Mouse (Mus musculus): ENCODE measurements around the gene Dtnb. TPM values are rescaled to one million over a fixed set of nuclear protein-coding genes. Genes with fewer than 3 reads are reported as not detected.

The Dtnb gene
- polyA plus RNA-seq, 1 experiment from 2014 or later, result 12.8 TPM

DNA sequence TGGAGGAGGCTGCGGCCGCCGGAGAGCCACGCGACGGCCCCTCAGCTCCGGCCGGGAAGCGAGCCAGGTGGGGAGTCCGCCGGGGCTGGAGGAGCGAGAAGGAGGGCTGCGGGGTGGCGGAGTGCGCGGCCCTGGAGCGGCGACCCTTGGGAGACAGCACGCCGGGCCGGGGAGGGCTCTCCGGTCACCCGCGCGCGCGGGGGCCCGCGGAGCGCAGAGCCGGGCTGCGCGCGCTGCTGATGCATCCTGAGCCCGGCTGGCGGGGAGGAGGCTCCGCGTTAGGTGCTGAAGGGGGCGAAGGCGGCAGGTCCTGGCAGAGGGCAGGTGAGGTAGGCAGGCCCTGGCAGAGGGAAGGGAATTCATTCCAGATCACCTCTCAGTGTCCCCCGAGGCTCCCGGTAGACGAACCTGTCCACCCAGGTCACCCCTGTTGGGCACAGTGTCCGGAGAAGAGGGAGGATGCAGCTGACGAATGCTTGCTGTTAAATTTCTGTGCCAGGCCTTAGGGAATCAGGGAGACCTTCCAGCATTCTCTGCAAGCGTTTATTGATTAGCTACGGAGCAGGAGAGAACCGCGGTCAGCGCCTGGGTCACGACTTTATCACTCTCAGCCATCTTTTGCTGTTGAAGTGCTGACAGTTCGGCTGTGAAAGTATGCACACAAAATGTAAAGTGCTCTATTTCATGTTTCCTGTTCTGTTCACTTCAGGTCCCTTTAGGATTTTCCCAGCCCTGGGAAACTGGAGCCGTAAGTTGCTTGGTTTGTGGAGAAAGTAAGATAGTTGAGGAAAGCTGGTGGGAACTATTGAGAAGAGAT is 608 bp downstream of the Dtnb start:
- H3K9me3 ChIP-seq (replicated peaks), result no peaks in the 10 kb centered on the region
- ATAC-seq (replicated peaks; ENCODE audit: insufficient number of reproducible peaks, insufficient read depth, low FRiP score, low read depth), result peak; percentile 79

DNA sequence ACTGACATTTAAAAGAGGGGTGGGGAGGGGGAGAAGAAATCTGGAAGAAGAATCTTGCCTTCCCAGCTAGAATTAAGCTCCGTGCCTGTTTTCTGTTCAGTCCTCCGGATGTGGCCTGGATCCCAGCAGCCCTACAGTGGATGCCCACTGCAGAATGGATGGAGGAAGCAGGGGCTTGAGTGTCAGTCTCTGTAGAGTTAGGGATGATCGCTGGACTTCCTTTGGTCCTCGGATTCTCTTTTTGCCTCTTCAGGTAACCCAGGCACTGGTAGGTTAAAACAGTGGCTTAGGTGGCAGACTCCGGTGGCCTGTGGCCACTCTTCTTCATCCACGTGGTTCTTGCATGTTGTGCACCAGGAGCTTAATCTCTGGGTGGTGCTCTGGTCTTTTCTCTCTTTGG is 1.2 kb downstream of the Dtnb start:
- ATAC-seq (replicated peaks; ENCODE audit: insufficient number of reproducible peaks, insufficient read depth, low FRiP score, low read depth), result no peak
- no peaks in the 10 kb centered on the region for H3K27me3 ChIP-seq
- peak overlapping the region; percentile 87; the same call in 1 of the 2 replicates for H3K9ac ChIP-seq
- WGBS, result 38% methylated on average over 6 of the region's 6 CpGs
- peak overlapping the region; percentile 91 for H3K4me2 ChIP-seq
- peak overlapping the region; percentile 86 for H3K4me3 ChIP-seq
- H3K27ac ChIP-seq, result no peak overlapping the region
- H3K4me1 ChIP-seq (replicated peaks), result peaks cover 26% of the 10 kb centered on the region
- no peaks in the 10 kb centered on the region for H3K9me3 ChIP-seq (replicated peaks)
- no peaks in the 10 kb centered on the region for H3K36me3 ChIP-seq

More for the DNA sequence above, 608 bp downstream of the Dtnb start:
- Histone ChIP-seq H3K27me3 (no peaks in the 10 kb centered on the region), H3K9ac (peak overlapping the region; percentile 87), H3K4me3 (peak overlapping the region; percentile 86), H3K4me1 (replicated peaks) (peaks cover 28% of the 10 kb centered on the region), H3K36me3 (no peaks in the 10 kb centered on the region), H3K27ac (peak overlapping the region; percentile 85), H3K4me2 (peak overlapping the region; percentile 91)
- 1% methylated on average over 46 of the region's 53 CpGs for WGBS

DNA sequence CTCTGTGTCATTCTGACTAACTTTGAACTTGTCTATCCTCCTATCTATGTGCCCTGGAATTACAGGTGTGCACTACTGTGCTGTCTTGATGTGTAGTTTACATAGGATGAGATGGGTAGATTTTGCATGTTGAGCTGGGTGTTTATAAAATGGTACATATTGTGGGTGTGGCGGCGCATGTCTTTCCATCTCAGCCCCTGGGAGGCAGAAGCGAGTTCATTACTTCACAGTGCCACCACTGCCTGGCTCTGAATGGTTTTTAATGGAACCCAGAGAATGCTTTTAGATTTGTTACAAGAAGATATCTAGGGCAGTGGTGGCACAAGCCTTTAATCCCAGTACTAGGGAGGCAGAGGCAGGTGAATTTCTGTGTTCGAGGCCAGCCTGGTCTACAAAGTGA is 2.5 kb downstream of the Dtnb start:
- Histone ChIP-seq H3K36me3 (no peaks in the 10 kb centered on the region), H3K4me2 (no peak overlapping the region), H3K4me1 (replicated peaks) (peaks cover 20% of the 10 kb centered on the region), H3K9me3 (replicated peaks) (no peaks in the 10 kb centered on the region), H3K27ac (no peak overlapping the region), H3K9ac (no peak overlapping the region), H3K4me3 (no peak overlapping the region), H3K27me3 (no peaks in the 10 kb centered on the region)
- ATAC-seq (replicated peaks; ENCODE audit: insufficient number of reproducible peaks, insufficient read depth, low FRiP score, low read depth), result no peak
- WGBS, result 91% methylated on average over 4 of the region's 4 CpGs

DNA sequence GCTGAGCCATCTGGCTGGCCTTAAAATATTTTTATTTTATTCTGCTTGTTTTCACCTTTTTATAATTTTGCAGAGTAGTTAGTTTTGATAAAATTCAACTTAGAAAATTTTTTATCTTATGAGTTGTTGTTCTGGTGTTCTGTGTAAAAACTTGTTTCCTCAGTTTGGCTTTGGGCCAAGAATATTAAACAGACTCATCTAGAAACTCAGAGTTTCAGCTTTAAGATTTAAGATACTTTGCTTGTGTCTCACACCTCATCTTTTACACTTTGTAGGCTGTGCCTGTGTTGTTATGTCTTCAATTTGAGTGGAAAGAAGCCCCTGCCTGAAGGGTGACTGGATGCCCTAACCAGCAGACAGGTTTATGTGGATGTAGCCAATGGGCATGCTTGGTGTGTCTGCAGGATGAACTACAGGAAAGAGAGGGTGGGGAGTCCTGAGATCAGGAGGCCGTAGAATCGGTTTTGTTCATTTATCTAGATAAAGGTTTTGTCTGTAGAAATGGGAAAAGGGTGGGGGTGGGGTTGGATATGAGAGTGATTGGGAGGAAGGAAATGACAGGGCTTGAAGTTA is 7.9 kb downstream of the Dtnb start:
- WGBS, result 55% methylated on average over 2 of the region's 2 CpGs
- H3K36me3 ChIP-seq, result no peaks in the 10 kb centered on the region
- no peaks in the 10 kb centered on the region for H3K9me3 ChIP-seq (replicated peaks)
- H3K27me3 ChIP-seq, result no peaks in the 10 kb centered on the region
- ATAC-seq (replicated peaks; ENCODE audit: insufficient number of reproducible peaks, insufficient read depth, low FRiP score, low read depth), result no peak
- H3K9ac ChIP-seq, result no peak overlapping the region
- no peak overlapping the region for H3K4me2 ChIP-seq
- H3K4me3 ChIP-seq, result no peak overlapping the region
- no peaks in the 10 kb centered on the region for H3K4me1 ChIP-seq (replicated peaks)
- no peak overlapping the region for H3K27ac ChIP-seq

DNA sequence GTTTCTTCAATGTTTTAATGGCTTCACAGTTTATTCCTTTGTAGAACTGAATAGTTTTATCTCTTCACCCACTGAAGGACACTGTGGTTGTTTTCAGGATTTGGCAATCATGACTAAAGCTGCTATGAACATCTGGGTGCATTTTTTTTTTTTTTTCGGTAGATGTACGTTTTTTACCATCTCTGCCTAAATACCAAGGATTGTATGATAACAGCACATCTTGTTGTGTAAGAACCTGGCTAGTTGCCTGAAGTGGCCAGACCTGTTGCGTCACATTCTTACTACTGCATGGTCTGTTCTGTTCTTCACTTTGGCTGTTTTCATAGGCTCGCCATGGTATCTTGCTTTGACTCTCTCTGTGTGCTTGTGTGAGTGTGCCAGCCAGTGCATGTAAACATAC is 10.4 kb downstream of the Dtnb start:
- Histone ChIP-seq H3K27me3 (no peaks in the 10 kb centered on the region), H3K4me1 (replicated peaks) (0 out of 2 replicates have a peak, but pooled peaks cover 3% of the 10 kb centered on the region), H3K9ac (no peak overlapping the region), H3K4me3 (no peak overlapping the region), H3K27ac (no peak overlapping the region), H3K9me3 (replicated peaks) (no peaks in the 10 kb centered on the region), H3K36me3 (no peaks in the 10 kb centered on the region), H3K4me2 (no peak overlapping the region)
- WGBS, result 74% methylated on average over 4 of the region's 4 CpGs
- no peak for ATAC-seq (replicated peaks; ENCODE audit: insufficient number of reproducible peaks, insufficient read depth, low FRiP score, low read depth)

DNA sequence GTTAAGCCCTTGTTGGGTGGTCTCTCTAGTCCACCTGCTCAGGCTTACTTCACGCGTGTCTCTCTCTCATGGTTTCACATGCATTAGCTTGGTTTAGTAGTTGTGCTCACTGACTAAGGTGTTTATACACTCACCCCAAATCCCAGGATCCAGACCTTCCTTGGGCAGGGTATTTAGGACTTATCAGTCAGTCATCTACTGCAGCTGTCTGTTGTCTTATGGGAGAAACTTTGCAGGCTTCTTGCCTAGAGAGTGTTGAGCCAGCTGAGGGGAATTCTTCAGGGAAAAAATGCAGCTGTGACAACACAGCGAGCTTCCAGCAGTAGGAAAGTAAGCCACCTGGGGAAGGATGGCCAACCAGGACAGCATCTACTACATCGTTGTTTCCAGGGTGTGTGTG is 13.3 kb downstream of the Dtnb start:
- Histone ChIP-seq H3K27me3 (no peaks in the 10 kb centered on the region), H3K36me3 (no peaks in the 10 kb centered on the region), H3K4me1 (replicated peaks) (0 out of 2 replicates have a peak, but pooled peaks cover 3% of the 10 kb centered on the region), H3K9me3 (replicated peaks) (no peaks in the 10 kb centered on the region), H3K4me2 (no peak overlapping the region), H3K27ac (no peak overlapping the region), H3K4me3 (no peak overlapping the region), H3K9ac (no peak overlapping the region)
- no peak for ATAC-seq (replicated peaks; ENCODE audit: insufficient number of reproducible peaks, insufficient read depth, low FRiP score, low read depth)
- WGBS, result 56% methylated on average over 4 of the region's 4 CpGs

DNA sequence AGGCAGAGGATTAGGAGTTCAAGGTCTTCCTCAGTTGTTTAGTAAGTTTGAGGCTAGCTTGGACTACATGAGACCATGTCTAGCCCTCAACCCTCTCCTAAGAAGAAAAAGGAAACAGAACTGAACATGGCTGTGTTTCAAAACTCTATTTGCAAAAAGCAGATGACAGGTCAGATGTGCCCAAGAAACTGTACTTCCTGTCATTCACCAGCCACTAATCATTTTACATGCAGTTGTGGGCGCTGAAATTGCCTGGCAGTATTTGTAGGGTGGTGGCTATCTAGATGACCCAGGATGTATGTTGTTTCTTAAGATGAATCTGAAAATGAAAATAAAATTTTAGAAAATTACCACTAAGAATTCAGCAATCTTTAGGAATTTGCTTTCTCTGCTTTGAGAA is 14.8 kb downstream of the Dtnb start:
- Histone ChIP-seq H3K27ac (no peak overlapping the region), H3K27me3 (no peaks in the 10 kb centered on the region), H3K36me3 (no peaks in the 10 kb centered on the region), H3K4me2 (no peak overlapping the region), H3K4me1 (replicated peaks) (0 out of 2 replicates have a peak, but pooled peaks cover 3% of the 10 kb centered on the region), H3K9ac (no peak overlapping the region), H3K4me3 (no peak overlapping the region), H3K9me3 (replicated peaks) (no peaks in the 10 kb centered on the region)
- 73% methylated on average over 1 of the region's 1 CpGs for WGBS
- no peak for ATAC-seq (replicated peaks; ENCODE audit: insufficient number of reproducible peaks, insufficient read depth, low FRiP score, low read depth)

DNA sequence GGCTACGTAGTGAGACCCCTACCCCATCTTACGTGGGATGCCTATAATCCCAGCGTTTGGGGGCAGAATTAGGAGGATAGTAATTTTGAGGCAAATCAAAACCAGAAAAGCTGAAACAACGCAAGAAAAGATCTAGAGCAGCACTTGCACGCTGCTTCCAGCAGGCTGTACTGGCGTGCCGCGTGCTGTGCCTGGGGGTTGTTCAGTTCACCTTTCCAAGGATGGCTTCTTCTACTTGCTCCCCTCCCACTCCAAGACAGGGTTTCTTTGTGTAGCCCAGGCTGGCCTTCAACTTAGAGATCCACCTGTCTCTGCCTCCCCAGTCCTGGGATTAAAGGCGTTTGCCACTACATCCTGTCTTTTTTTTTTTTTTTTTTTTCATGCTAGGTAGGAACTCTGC is 17.9 kb downstream of the Dtnb start:
- H3K4me3 ChIP-seq, result no peak overlapping the region
- ATAC-seq (replicated peaks; ENCODE audit: insufficient number of reproducible peaks, insufficient read depth, low FRiP score, low read depth), result no peak
- no peak overlapping the region for H3K4me2 ChIP-seq
- H3K4me1 ChIP-seq (replicated peaks), result 0 out of 2 replicates have a peak, but pooled peaks cover 3% of the 10 kb centered on the region
- H3K9me3 ChIP-seq (replicated peaks), result no peaks in the 10 kb centered on the region
- WGBS, result 93% methylated on average over 9 of the region's 9 CpGs
- no peak overlapping the region for H3K9ac ChIP-seq
- no peak overlapping the region for H3K27ac ChIP-seq
- no peaks in the 10 kb centered on the region for H3K27me3 ChIP-seq
- H3K36me3 ChIP-seq, result no peaks in the 10 kb centered on the region

DNA sequence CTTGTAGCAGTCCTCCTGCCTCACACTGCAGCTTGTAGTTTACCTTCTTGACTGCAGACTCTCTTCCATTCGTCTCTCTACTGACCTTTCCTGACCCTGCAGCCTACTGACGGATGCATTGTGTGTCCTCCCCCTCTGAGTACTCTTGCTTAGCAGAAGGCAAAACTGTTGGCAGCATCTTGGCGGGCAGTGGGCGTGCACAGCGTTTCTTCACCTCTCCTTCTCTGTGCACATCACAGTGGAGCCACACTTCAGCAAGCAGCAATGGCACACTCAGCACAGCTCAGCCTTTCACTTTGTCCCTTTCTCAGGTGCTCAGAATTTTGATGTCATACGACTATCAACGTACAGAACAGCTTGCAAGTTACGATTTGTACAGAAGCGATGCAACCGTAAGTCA is 19.4 kb downstream of the Dtnb start:
- H3K4me3 ChIP-seq, result no peak overlapping the region
- H3K4me2 ChIP-seq, result no peak overlapping the region
- H3K9me3 ChIP-seq (replicated peaks), result no peaks in the 10 kb centered on the region
- 81% methylated on average over 10 of the region's 10 CpGs for WGBS
- no peak for ATAC-seq (replicated peaks; ENCODE audit: insufficient number of reproducible peaks, insufficient read depth, low FRiP score, low read depth)
- H3K9ac ChIP-seq, result no peak overlapping the region
- no peaks in the 10 kb centered on the region for H3K36me3 ChIP-seq
- no peaks in the 10 kb centered on the region for H3K27me3 ChIP-seq
- no peaks in the 10 kb centered on the region for H3K4me1 ChIP-seq (replicated peaks)
- no peak overlapping the region for H3K27ac ChIP-seq

DNA sequence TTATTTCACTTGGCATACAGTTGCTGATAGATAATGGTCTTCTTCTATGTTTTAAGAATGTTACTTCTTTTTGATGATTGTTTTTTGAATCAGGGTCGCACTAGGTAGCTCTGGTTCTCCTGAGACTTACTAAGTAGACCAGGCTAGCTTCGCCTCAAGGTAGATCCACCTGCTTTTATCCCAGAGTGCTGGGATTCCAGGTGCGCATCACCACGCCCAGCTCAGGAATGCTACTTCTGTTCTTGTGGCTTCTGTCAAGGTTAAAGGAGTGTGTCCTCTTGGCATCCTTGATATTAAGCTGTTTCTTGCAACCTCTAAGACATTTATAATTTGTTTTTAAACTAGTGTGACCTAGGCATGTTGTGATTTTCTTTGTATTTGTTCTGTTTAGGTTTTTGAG is 30.6 kb downstream of the Dtnb start:
- H3K27ac ChIP-seq, result no peak overlapping the region
- H3K4me1 ChIP-seq (replicated peaks), result no peaks in the 10 kb centered on the region
- H3K4me3 ChIP-seq, result no peak overlapping the region
- H3K27me3 ChIP-seq, result no peaks in the 10 kb centered on the region
- WGBS, result 92% methylated on average over 4 of the region's 4 CpGs
- H3K36me3 ChIP-seq, result no peaks in the 10 kb centered on the region; the same call in 1 of the 2 replicates
- no peak overlapping the region for H3K4me2 ChIP-seq
- H3K9ac ChIP-seq, result no peak overlapping the region
- no peaks in the 10 kb centered on the region for H3K9me3 ChIP-seq (replicated peaks)
- no peak for ATAC-seq (replicated peaks; ENCODE audit: insufficient number of reproducible peaks, insufficient read depth, low FRiP score, low read depth)

DNA sequence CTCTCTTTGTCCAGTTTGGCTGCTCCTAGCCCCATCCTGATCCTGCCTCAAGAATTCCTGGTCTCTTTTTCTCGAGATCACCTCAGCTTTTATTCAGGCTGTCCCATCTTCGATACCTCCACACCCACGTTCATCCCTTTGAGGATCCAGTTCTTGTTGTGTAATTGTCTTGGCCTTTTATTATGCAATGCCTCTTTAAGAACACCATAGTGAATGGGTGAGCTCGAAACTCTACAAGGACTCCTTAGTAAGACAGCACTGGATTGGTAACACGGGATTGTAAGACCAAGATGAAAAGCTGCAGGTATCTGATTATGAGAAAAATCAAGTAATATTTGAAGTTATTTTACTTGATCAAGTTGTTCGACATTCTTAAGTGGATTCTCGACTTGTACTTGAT is 34.0 kb downstream of the Dtnb start:
- H3K27ac ChIP-seq, result no peak overlapping the region
- WGBS, result 83% methylated on average over 7 of the region's 7 CpGs
- H3K4me3 ChIP-seq, result no peak overlapping the region
- no peak for ATAC-seq (replicated peaks; ENCODE audit: insufficient number of reproducible peaks, insufficient read depth, low FRiP score, low read depth)
- no peaks in the 10 kb centered on the region for H3K36me3 ChIP-seq
- no peaks in the 10 kb centered on the region for H3K9me3 ChIP-seq (replicated peaks)
- no peak overlapping the region for H3K9ac ChIP-seq
- no peaks in the 10 kb centered on the region for H3K4me1 ChIP-seq (replicated peaks)
- H3K27me3 ChIP-seq, result no peaks in the 10 kb centered on the region
- H3K4me2 ChIP-seq, result no peak overlapping the region

DNA sequence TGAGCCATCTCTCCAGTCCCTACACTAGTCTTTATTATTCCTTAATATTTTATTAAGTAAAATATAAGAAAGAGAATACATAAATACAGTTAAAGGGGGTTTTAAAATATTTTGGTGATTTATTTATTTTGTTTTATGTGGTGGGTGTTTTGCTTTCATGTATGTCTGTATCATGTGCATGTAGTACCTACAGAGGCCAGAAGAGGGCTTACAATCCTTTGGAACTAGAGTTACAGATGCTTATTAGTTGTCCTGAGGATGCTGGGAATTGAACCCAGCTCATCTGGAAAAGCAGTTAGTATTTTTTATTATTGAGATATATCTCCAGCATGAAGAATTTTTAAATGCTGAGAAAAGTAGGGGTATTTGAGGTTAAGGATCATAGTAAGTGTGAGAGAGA is 37.6 kb downstream of the Dtnb start:
- no peaks in the 10 kb centered on the region for H3K36me3 ChIP-seq
- H3K4me2 ChIP-seq, result no peak overlapping the region
- H3K4me1 ChIP-seq (replicated peaks), result no peaks in the 10 kb centered on the region
- no peak overlapping the region for H3K9ac ChIP-seq
- H3K27me3 ChIP-seq, result no peaks in the 10 kb centered on the region
- no peak for ATAC-seq (replicated peaks; ENCODE audit: insufficient number of reproducible peaks, insufficient read depth, low FRiP score, low read depth)
- no peak overlapping the region for H3K4me3 ChIP-seq
- H3K9me3 ChIP-seq (replicated peaks), result no peaks in the 10 kb centered on the region
- H3K27ac ChIP-seq, result no peak overlapping the region

Data from heart, embryonic 15.5 days (tissue).